Mouse (Mus musculus) neural tube, embryonic 12.5 days (tissue): Measurements from ENCODE around the gene Gstt2. TPM values are rescaled to one million over a fixed set of nuclear protein-coding genes. Genes with fewer than 3 reads are reported as not detected.

Experiments
- ATAC-seq: fragments of 200-750 bp; cut with Nextera tagmentation; 2 replicates; pipeline ENCODE4 v1.8.0; 2017; ENCODE audit warnings: low read depth, mild to moderate bottlenecking, moderate TSS enrichment, moderate library complexity; ENCODE audit not compliant: low FRiP score
- H3K27ac ChIP-seq: fragments of 300-500 bp; sonication (generic); 2 replicates; pipeline ENCODE4 v1.5.1; 2016
- H3K27me3 ChIP-seq: fragments of 300-500 bp; sonication (generic); replicated peaks from 2 replicates; pipeline ENCODE4 v1.6.1; 2016; ENCODE audit warnings: mild to moderate bottlenecking
- H3K36me3 ChIP-seq: fragments of 300-500 bp; sonication (generic); 2 replicates; pipeline ENCODE4 v1.6.1; 2016; ENCODE audit warnings: mild to moderate bottlenecking
- H3K4me1 ChIP-seq: fragments of 300-500 bp; sonication (generic); 2 replicates; pipeline ENCODE4 v1.6.1; 2016
- H3K4me2 ChIP-seq: fragments of 300-500 bp; sonication (generic); replicated peaks from 2 replicates; pipeline ENCODE4 v1.6.1; 2016; ENCODE audit warnings: mild to moderate bottlenecking
- H3K4me3 ChIP-seq: fragments of 300-500 bp; sonication (generic); 2 replicates; pipeline ENCODE4 v1.5.1; 2016
- H3K9ac ChIP-seq: fragments of 300-500 bp; sonication (generic); 2 replicates; pipeline ENCODE4 v1.6.1; 2016; ENCODE audit warnings: mild to moderate bottlenecking
- H3K9me3 ChIP-seq: fragments of 300-500 bp; sonication (generic); 2 replicates; pipeline ENCODE4 v1.6.1; 2016; ENCODE audit warnings: mild to moderate bottlenecking
- WGBS: fragments of 180-500 bp; shearing (Covaris S2); methylation state at CpG from one replicate; pipeline ENCODE4 v1.1.7; 2016; 5-methylcytosine and 5-hydroxymethylcytosine counted together
- polyA plus RNA-seq: library from polyadenylated mRNA; unstranded; fragments of >200 nt; fragmentation: Nextera tagmentation; extraction: Ambion mirVana; gene quantifications from 2 replicates; pipeline ENCODE4 v1.2.1, GENCODE M21; 2016

The Gstt2 gene
- polyA plus RNA-seq, 1 experiment from 2014 or later: 8.4 TPM

GRCm38 (mm10) chr10:75834250-75834649 is 3.0 kb downstream of the Gstt2 start:
- WGBS: 3% methylated on average over 21 of the region's 21 CpGs
- Histone ChIP-seq H3K27ac (no peak overlapping the region), H3K4me1 (peaks cover 19% of the 10 kb centered on the region), H3K9ac (no peak overlapping the region), H3K9me3 (no peaks in the 10 kb centered on the region), H3K4me3 (peak overlapping the region; percentile 33), H3K36me3 (no peaks in the 10 kb centered on the region), H3K4me2 (peak overlapping the region; percentile 63), H3K27me3 (peaks cover 23% of the 10 kb centered on the region)
- no peak for ATAC-seq

DNA sequence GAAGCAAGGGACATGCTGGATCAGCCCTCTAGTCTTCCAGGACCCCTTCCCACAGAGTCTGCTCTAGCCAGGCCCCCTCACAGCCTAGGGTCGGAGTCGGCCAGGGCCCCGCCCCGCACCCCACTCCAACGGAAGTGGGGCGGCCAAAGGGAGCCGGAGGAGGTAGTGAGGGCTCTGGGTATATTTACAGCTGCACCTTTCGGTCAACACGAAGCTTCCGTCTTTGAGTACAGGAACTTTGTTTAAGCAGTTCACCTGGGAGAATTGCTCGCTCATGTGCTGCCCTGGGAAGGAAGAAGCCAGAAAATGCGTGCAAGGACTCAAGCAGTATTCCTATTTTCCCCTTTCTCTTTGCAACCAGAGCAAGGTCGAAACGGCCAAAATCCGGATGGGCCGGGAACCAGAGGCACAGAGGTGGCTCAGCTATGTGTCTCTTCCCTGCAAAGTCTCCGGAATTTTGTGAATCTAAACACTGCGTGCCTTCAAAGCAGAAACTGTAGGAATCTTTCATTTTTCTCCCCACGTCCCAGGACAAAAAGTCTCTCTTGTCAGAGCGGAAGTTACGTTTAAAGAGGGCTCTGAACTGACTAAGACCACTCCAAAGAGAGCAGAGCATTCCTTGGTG is 3.7 kb downstream of the Gstt2 start:
- 18% methylated on average over 21 of the region's 21 CpGs for WGBS
- H3K36me3 ChIP-seq: no peaks in the 10 kb centered on the region
- no peaks in the 10 kb centered on the region for H3K9me3 ChIP-seq
- no peak for ATAC-seq
- H3K9ac ChIP-seq: no peak overlapping the region
- H3K4me1 ChIP-seq: peaks cover 19% of the 10 kb centered on the region
- peak overlapping the region; percentile 33 for H3K4me3 ChIP-seq
- H3K27ac ChIP-seq: no peak overlapping the region
- H3K4me2 ChIP-seq: peak overlapping the region; percentile 63
- H3K27me3 ChIP-seq: peaks cover 23% of the 10 kb centered on the region

DNA sequence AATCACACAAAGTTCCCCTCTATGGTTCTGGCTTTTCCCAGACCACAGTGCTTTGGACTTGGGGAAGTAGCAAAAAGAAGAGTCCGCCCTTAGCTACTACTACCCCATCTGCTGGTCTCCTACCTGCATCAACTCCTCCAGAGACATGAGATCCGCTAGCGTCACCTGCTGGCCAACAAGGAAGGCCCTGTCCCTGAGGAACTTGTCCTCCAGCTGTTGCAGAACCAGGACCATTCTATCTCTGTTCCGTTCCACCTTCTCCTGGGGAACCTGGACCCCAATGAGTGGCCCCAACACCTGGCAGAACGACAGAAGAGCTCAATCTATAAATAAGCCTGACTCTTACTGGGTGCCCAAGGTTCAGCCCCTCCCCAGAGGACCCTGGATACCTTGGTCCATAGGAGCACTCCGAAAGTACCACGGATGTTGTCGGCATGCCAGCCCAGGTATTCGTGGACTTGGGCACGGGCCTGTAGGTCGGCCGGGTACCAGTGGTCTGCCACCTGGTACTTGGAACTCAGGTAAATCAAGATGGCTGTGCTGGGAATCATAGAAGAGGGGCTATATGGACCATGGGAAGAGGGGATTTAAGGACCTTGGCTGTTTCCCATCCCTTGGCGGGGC is 4.8 kb downstream of the Gstt2 start:
- no peak overlapping the region for H3K9ac ChIP-seq
- 68% methylated on average over 13 of the region's 13 CpGs for WGBS
- no peak for ATAC-seq

DNA sequence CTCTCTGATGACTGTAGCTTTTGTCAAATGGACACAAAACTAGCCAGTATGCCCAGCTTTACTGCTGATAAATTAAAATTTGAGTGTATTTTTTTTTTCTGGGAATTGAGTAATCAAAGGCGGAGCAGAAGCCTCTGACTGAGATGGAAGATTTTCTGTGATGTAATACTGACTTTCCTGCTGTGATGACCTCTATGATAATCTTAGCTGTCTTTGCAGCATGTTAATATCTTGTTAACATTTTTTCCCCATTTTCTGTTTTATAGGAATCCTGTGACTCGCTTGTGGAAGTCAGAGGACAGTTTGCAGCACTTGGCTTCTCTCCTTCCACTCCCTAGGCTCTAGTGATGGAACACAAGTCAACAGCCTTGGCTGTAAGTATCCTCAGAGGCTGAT is 7.0 kb downstream of the Gstt2 start:
- H3K4me2 ChIP-seq: no peak overlapping the region
- ATAC-seq: no peak
- 91% methylated on average over 2 of the region's 2 CpGs for WGBS
- no peak overlapping the region for H3K27ac ChIP-seq
- H3K9me3 ChIP-seq: no peaks in the 10 kb centered on the region
- H3K36me3 ChIP-seq: no peaks in the 10 kb centered on the region
- H3K4me3 ChIP-seq: no peak overlapping the region
- peaks cover 23% of the 10 kb centered on the region for H3K27me3 ChIP-seq
- no peak overlapping the region for H3K9ac ChIP-seq
- H3K4me1 ChIP-seq: peaks cover 10% of the 10 kb centered on the region; the same call in 1 of the 2 replicates

More for the DNA sequence above, 4.8 kb downstream of the Gstt2 start:
- Histone ChIP-seq H3K4me1 (peaks cover 10% of the 10 kb centered on the region; the same call in 1 of the 2 replicates), H3K27ac (no peak overlapping the region), H3K9me3 (no peaks in the 10 kb centered on the region), H3K4me2 (no peak overlapping the region), H3K27me3 (peaks cover 23% of the 10 kb centered on the region), H3K36me3 (no peaks in the 10 kb centered on the region), H3K4me3 (no peak overlapping the region)

- no peaks in the 10 kb centered on the region for H3K9me3 ChIP-seq
- no peak overlapping the region for H3K4me2 ChIP-seq
- H3K27me3 ChIP-seq: peaks cover 22% of the 10 kb centered on the region
- H3K9ac ChIP-seq: no peak overlapping the region
- peaks cover 10% of the 10 kb centered on the region; the same call in 1 of the 2 replicates for H3K4me1 ChIP-seq
- H3K36me3 ChIP-seq: no peaks in the 10 kb centered on the region
- WGBS: 84% methylated on average over 2 of the region's 2 CpGs
- no peak overlapping the region for H3K4me3 ChIP-seq
- H3K27ac ChIP-seq: no peak overlapping the region
- no peak for ATAC-seq
Observed at GRCm38 (mm10) chr10:75829529-75830274, 7.5 kb downstream of the Gstt2 start.

GRCm38 (mm10) chr10:75828500-75828931 is 8.7 kb downstream of the Gstt2 start:
- Histone ChIP-seq H3K4me3 (no peak overlapping the region), H3K4me1 (no peaks in the 10 kb centered on the region), H3K27ac (no peak overlapping the region), H3K36me3 (no peaks in the 10 kb centered on the region), H3K9me3 (no peaks in the 10 kb centered on the region), H3K27me3 (peaks cover 10% of the 10 kb centered on the region), H3K9ac (no peak overlapping the region), H3K4me2 (no peak overlapping the region)
- no peak for ATAC-seq

- Histone ChIP-seq H3K27ac (no peak overlapping the region), H3K9ac (no peak overlapping the region), H3K4me1 (no peaks in the 10 kb centered on the region), H3K9me3 (0 out of 2 replicates have a peak, but pooled peaks cover 7% of the 10 kb centered on the region), H3K27me3 (0 out of 2 replicates have a peak, but pooled peaks cover 4% of the 10 kb centered on the region), H3K4me2 (no peak overlapping the region), H3K36me3 (no peaks in the 10 kb centered on the region), H3K4me3 (no peak overlapping the region)
- ATAC-seq: no peak
- 95% methylated on average over 4 of the region's 4 CpGs for WGBS
Observed at GRCm38 (mm10) chr10:75827668-75828360, 9.4 kb downstream of the Gstt2 start.

GRCm38 (mm10) chr10:75824530-75824929 is 12.7 kb downstream of the Gstt2 start:
- Histone ChIP-seq H3K27me3 (no peaks in the 10 kb centered on the region), H3K9me3 (0 out of 2 replicates have a peak, but pooled peaks cover 13% of the 10 kb centered on the region), H3K4me2 (no peak overlapping the region), H3K4me1 (no peaks in the 10 kb centered on the region), H3K27ac (no peak overlapping the region), H3K4me3 (no peak overlapping the region), H3K36me3 (no peaks in the 10 kb centered on the region), H3K9ac (no peak overlapping the region)
- ATAC-seq: no peak
- 91% methylated on average over 4 of the region's 4 CpGs for WGBS

DNA sequence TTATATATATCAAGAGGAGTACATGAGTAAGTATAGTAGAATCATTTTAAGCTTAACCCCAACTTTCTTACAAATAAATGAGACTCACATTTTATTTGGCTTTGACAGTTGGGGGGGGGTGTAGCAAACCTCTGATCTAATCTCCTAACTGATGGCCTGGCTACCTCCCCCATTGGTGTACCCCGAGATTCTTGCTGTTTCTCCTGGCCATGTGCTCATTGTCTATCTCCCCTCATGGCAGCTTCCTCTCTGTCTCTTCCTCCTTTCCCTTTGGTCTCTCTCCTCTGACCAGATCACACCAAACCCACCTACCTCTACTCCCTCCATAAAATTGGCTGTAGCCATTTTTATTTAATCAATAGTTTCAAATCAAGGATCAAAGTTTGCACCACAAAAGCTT is 13.4 kb downstream of the Gstt2 start:
- Histone ChIP-seq H3K4me1 (no peaks in the 10 kb centered on the region), H3K9me3 (0 out of 2 replicates have a peak, but pooled peaks cover 13% of the 10 kb centered on the region), H3K27me3 (no peaks in the 10 kb centered on the region), H3K27ac (no peak overlapping the region), H3K4me2 (no peak overlapping the region), H3K36me3 (no peaks in the 10 kb centered on the region), H3K4me3 (no peak overlapping the region), H3K9ac (no peak overlapping the region)
- ATAC-seq: no peak
- WGBS: 73% methylated on average over 1 of the region's 1 CpGs

- 90% methylated on average over 2 of the region's 2 CpGs for WGBS
- H3K9ac ChIP-seq: no peak within 1 kb of the TSS
- H3K36me3 ChIP-seq: no peaks in the 10 kb centered on the region
- no peak within 1 kb of the TSS for H3K4me2 ChIP-seq
- no peak within 1 kb of the TSS for H3K27ac ChIP-seq
- ATAC-seq: no peak
- no peak within 1 kb of the TSS for H3K4me3 ChIP-seq
- H3K27me3 ChIP-seq: no peaks in the 10 kb centered on the region
- no peaks in the 10 kb centered on the region for H3K4me1 ChIP-seq
- H3K9me3 ChIP-seq: 0 out of 2 replicates have a peak, but pooled peaks cover 13% of the 10 kb centered on the region
Observed at GRCm38 (mm10) chr10:75822443-75822842, 14.8 kb downstream of the Gstt2 start, which contains the start of gene Gstt4. TSS of gene Gstt4 (minus strand) at chr10:75822543.

DNA sequence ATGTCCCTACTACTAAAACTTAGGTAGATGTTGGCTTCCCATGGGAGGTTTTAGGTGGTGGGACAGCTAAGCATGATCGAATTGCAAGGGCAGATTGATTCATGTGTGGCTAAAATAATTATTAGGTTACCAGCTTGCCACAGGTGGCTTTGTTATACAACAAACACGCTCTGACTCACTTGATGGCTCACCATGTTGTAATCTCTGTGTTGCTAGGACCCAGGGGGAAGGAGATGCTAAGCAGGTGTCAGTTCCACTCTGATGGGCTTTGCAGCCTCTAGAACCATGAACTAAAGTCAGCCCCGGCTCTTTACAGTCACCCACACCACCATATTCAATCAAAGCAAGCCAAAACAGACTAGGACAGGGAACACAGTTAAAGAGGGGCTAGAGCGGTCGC is 17.3 kb downstream of the Gstt2 start:
- H3K36me3 ChIP-seq: no peaks in the 10 kb centered on the region
- no peak overlapping the region for H3K9ac ChIP-seq
- no peak for ATAC-seq
- no peaks in the 10 kb centered on the region for H3K4me1 ChIP-seq
- H3K4me3 ChIP-seq: no peak overlapping the region
- H3K27me3 ChIP-seq: no peaks in the 10 kb centered on the region
- H3K27ac ChIP-seq: no peak overlapping the region
- 0 out of 2 replicates have a peak, but pooled peaks cover 13% of the 10 kb centered on the region for H3K9me3 ChIP-seq
- WGBS: 87% methylated on average over 5 of the region's 5 CpGs
- H3K4me2 ChIP-seq: no peak overlapping the region

- no peaks in the 10 kb centered on the region for H3K4me1 ChIP-seq
- WGBS: 67% methylated on average over 10 of the region's 10 CpGs
- ATAC-seq: no peak
- 0 out of 2 replicates have a peak, but pooled peaks cover 13% of the 10 kb centered on the region for H3K9me3 ChIP-seq
- H3K27me3 ChIP-seq: no peaks in the 10 kb centered on the region
- H3K36me3 ChIP-seq: no peaks in the 10 kb centered on the region
- no peak overlapping the region for H3K9ac ChIP-seq
- H3K4me2 ChIP-seq: no peak overlapping the region
- no peak overlapping the region for H3K27ac ChIP-seq
- H3K4me3 ChIP-seq: no peak overlapping the region
Observed at GRCm38 (mm10) chr10:75818641-75819040, 18.6 kb downstream of the Gstt2 start.
